Mouse (Mus musculus): ENCODE data around the gene Itprip. TPM values are rescaled to one million over a fixed set of nuclear protein-coding genes. Genes with fewer than 3 reads are reported as not detected.
A peak's percentile ranks its signal among the peaks of the same experiment; 100 is the strongest.

Gene Itprip
- polyA plus RNA-seq, 1 experiment: 54.1 TPM

DNA sequence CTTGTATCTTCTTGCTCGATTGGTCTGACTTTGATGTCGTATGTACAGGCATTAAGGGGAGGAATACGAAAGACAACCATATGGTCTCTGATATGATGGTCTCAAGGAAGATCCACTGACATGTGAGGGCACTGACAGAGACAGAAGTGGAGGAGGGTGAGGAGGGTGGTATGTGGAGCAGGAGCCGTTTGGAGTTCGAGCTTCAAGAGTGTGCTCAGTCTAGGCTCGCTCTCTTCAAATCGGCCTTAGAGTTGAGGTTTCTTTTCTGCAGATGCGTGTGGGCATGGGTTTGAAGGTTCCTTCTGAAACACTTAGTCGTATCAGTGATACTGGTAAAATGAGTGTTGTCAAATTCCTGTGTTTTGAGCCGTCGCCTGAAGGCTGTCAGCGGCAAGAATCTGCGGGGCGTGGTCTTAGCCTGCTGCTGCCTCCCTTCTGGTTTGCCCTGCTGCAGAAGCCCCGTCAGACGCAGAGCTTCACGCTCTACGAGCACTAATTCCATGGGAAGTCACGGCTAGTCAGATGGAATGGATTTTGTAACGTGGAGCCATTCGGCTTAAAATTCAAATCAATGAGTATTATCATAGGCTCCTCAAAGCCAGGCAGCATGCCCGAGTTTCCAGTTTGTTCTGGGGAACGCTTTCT, 27.8 kb upstream of the Itprip start:
- Histone ChIP-seq H3K27me3 (ENCODE audit: control insufficient read depth, insufficient read depth, insufficient read length) (peaks cover 22% of the 10 kb centered on the region), H3K36me3 (ENCODE audit: control insufficient read depth, insufficient read depth) (no peaks in the 10 kb centered on the region), H3ac (ENCODE audit: control insufficient read depth, insufficient read length) (no peak overlapping the region), H3K79me2 (ENCODE audit: control insufficient read depth, insufficient read depth) (no peaks in the 10 kb centered on the region), H3K4me2 (ENCODE audit: low read depth) (peak overlapping the region; percentile 70), H3K4me3 (no peak overlapping the region)
- TF ChIP-seq E2F4 (IDR thresholded peaks at IDR 0.05; ENCODE audit: insufficient read depth): no peak
- no peak for TF ChIP-seq TCF12 (IDR thresholded peaks at IDR 0.05; ENCODE audit: insufficient read depth, poor library complexity, severe bottlenecking)
- no peak for TF ChIP-seq POLR2AphosphoS2 (IDR thresholded peaks at IDR 0.05; ENCODE audit: insufficient read length, low read depth)
- no peak for TF ChIP-seq MYOG (IDR thresholded peaks at IDR 0.05; ENCODE audit: control insufficient read depth in 1 of 3, insufficient read depth in 1 of 3, insufficient read length in 2 of 3, low read depth in 2 of 3)
- TF ChIP-seq REST (IDR thresholded peaks at IDR 0.05; ENCODE audit: insufficient read depth, insufficient read length): no peak
- no peak for TF ChIP-seq MYOD1 (IDR thresholded peaks at IDR 0.05; ENCODE audit: control insufficient read depth in 1 of 3, insufficient read length in 2 of 3, low read depth in 2 of 3)
- TF ChIP-seq CEBPB (IDR thresholded peaks at IDR 0.05; ENCODE audit: insufficient read depth, poor library complexity, severe bottlenecking): no peak
- TF ChIP-seq MAX (IDR thresholded peaks at IDR 0.05; ENCODE audit: low read depth): no peak
- no peak for TF ChIP-seq POLR2A (IDR thresholded peaks at IDR 0.05; ENCODE audit: insufficient read length, low read depth)
- TF ChIP-seq USF1 (IDR thresholded peaks at IDR 0.05; ENCODE audit: low read depth): no peak
- TF ChIP-seq SRF (IDR thresholded peaks at IDR 0.05; ENCODE audit: control insufficient read depth, insufficient read length, low read depth): no peak

DNA sequence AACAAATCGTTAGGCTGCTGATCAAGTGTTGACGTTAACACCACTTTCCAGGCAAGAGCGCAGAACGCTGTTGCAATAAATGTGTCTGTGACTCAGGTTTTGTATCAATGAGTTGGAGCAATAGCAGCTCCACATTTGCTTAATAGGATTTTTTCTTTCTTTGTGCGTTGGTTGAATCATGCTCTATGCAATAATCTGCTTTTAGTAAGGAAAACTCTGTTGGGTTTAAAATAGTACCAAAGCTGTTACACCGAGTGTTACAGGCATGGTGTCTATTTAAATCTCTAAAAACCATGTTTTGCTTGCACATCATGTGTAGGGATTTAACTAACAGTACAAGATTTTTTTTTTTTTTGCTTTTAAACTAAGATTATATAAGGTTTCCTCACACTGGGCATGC, 20.3 kb upstream of the Itprip start:
- peaks cover 15% of the 10 kb centered on the region for H3K27me3 ChIP-seq (ENCODE audit: control insufficient read depth, insufficient read depth, insufficient read length)

DNA sequence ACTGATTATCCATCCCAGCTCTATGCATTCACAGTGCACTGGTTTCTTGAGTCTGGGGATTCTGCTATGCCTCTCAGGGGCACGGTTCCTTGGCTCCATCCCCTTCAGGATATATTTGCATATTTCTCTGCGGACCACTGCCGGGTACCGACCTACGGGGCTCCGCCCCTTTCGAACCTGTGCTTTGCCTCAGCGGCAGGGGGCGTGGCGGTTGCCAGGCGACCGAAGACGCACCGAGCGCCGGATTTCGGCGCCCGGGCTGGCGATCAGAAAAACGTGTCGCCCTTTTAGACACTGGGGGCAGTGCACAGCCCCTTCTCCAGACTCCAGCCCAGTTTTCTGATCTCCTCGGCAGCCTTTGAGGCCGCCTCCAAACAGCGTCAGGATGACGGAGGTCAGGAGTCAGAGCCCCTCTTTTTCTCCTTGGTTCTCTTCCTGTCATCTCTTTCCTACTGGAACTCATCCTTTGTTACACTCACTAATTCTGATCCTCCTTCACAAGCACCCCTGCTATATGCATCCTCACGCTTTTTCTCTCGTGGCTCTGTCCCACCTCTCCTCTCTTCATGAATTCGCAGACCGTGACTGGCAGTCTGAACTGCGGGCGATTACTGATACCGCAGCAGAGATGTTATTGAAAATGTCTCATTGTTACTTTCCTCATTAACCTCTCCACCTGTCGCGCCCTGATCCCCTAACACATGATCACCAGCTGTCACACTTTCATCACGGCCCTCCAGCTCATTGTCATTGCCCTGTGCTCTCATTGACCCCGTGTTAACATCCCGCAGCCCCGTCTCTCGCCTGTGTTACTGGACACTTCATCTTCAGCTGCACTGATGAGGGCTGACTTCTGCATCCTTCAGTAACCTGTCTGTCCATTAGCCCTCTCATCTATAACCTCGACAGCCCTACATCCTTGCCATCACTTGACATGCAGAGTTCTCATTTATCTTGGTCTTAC, 18.6 kb upstream of the Itprip start, which contains the start of gene Cfap58:
Gene Cfap58, plus strand, starts transcription at position 233 of the 964 bp plus-strand sequence.
- TF ChIP-seq CEBPB (IDR thresholded peaks at IDR 0.05; ENCODE audit: insufficient read depth, poor library complexity, severe bottlenecking) (no peak), TCF3 (IDR thresholded peaks at IDR 0.05; ENCODE audit: insufficient read length, low read depth) (peak; percentile 14), MYOD1 (IDR thresholded peaks at IDR 0.05; ENCODE audit: control insufficient read depth in 1 of 3, insufficient read length in 2 of 3, low read depth in 2 of 3) (peak in 2 of 3 experiments; percentile 79 to 80), MYOG (IDR thresholded peaks at IDR 0.05; ENCODE audit: control insufficient read depth in 1 of 3, insufficient read depth in 1 of 3, insufficient read length in 2 of 3, low read depth in 2 of 3) (peak in 2 of 3 experiments; percentile 31 to 52)
- no peaks in the 10 kb centered on the region for H3K79me2 ChIP-seq (ENCODE audit: control insufficient read depth, insufficient read depth)
- H3K4me2 ChIP-seq (ENCODE audit: low read depth): peak within 1 kb of the TSS; percentile 86
- H3K27me3 ChIP-seq (ENCODE audit: control insufficient read depth, insufficient read depth, insufficient read length): peaks cover 10% of the 10 kb centered on the region
- no peak within 1 kb of the TSS for H3ac ChIP-seq (ENCODE audit: control insufficient read depth, insufficient read length)
- H3K36me3 ChIP-seq (ENCODE audit: control insufficient read depth, insufficient read depth): no peaks in the 10 kb centered on the region
- H3K4me3 ChIP-seq: peak within 1 kb of the TSS; percentile 9

More for the DNA sequence above, 20.3 kb upstream of the Itprip start:
- H3ac ChIP-seq (ENCODE audit: control insufficient read depth, insufficient read length): no peak overlapping the region
- no peaks in the 10 kb centered on the region for H3K36me3 ChIP-seq (ENCODE audit: control insufficient read depth, insufficient read depth)
- no peak for TF ChIP-seq POLR2A (IDR thresholded peaks at IDR 0.05; ENCODE audit: insufficient read length, low read depth)
- TF ChIP-seq MYOD1 (IDR thresholded peaks at IDR 0.05; ENCODE audit: control insufficient read depth in 1 of 3, insufficient read length in 2 of 3, low read depth in 2 of 3): no peak
- TF ChIP-seq SRF (IDR thresholded peaks at IDR 0.05; ENCODE audit: control insufficient read depth, insufficient read length, low read depth): no peak
- no peak for TF ChIP-seq POLR2AphosphoS2 (IDR thresholded peaks at IDR 0.05; ENCODE audit: insufficient read length, low read depth)
- TF ChIP-seq TCF12 (IDR thresholded peaks at IDR 0.05; ENCODE audit: insufficient read depth, poor library complexity, severe bottlenecking): no peak
- TF ChIP-seq MYOG (IDR thresholded peaks at IDR 0.05; ENCODE audit: control insufficient read depth in 1 of 3, insufficient read depth in 1 of 3, insufficient read length in 2 of 3, low read depth in 2 of 3): no peak
- TF ChIP-seq E2F4 (IDR thresholded peaks at IDR 0.05; ENCODE audit: insufficient read depth): no peak
- no peak for TF ChIP-seq MAX (IDR thresholded peaks at IDR 0.05; ENCODE audit: low read depth)
- no peak for TF ChIP-seq TCF3 (IDR thresholded peaks at IDR 0.05; ENCODE audit: insufficient read length, low read depth)
- no peak for TF ChIP-seq REST (IDR thresholded peaks at IDR 0.05; ENCODE audit: insufficient read depth, insufficient read length)
- no peak for TF ChIP-seq USF1 (IDR thresholded peaks at IDR 0.05; ENCODE audit: low read depth)
- TF ChIP-seq CEBPB (IDR thresholded peaks at IDR 0.05; ENCODE audit: insufficient read depth, poor library complexity, severe bottlenecking): no peak
- no peak overlapping the region for H3K4me2 ChIP-seq (ENCODE audit: low read depth)
- no peak overlapping the region for H3K4me3 ChIP-seq
- no peaks in the 10 kb centered on the region for H3K79me2 ChIP-seq (ENCODE audit: control insufficient read depth, insufficient read depth)

DNA sequence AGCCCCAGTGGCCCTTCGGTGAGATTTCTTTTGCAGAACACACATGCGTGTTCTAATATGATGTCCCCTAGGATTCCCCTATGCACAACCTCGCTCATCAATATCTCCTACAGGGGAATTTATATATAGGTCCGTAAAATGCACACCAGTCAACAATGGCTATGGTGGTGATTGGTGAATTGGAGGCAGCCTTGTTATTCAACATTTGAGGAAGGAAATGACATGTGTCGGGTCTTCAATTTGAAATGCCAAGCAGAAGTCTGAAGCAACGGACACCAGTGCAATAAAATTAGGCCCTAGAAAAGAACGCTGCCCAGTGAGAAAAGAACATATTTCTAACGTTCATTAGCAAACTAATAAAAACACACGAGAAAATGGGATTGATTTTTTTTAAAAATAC, 17.8 kb upstream of the Itprip start:
- Histone ChIP-seq H3K36me3 (ENCODE audit: control insufficient read depth, insufficient read depth) (no peaks in the 10 kb centered on the region), H3ac (ENCODE audit: control insufficient read depth, insufficient read length) (no peak overlapping the region), H3K79me2 (ENCODE audit: control insufficient read depth, insufficient read depth) (no peaks in the 10 kb centered on the region), H3K27me3 (ENCODE audit: control insufficient read depth, insufficient read depth, insufficient read length) (peaks cover 10% of the 10 kb centered on the region), H3K4me3 (peak overlapping the region; percentile 9), H3K4me2 (ENCODE audit: low read depth) (peak overlapping the region; percentile 86)
- no peak for TF ChIP-seq MAX (IDR thresholded peaks at IDR 0.05; ENCODE audit: low read depth)
- no peak for TF ChIP-seq TCF12 (IDR thresholded peaks at IDR 0.05; ENCODE audit: insufficient read depth, poor library complexity, severe bottlenecking)
- TF ChIP-seq MYOG (IDR thresholded peaks at IDR 0.05; ENCODE audit: control insufficient read depth in 1 of 3, insufficient read depth in 1 of 3, insufficient read length in 2 of 3, low read depth in 2 of 3): no peak
